Mouse (Mus musculus): ENCODE measurements around the gene Mapk10.

GRCm38 (mm10) chr5:103020127-103020526 is 191.0 kb downstream of the Mapk10 start:
- TF ChIP-seq CTCF (conservative IDR thresholded peaks at IDR 0.05; ENCODE audit: low read length) (no peak), POU5F1 (IDR thresholded peaks at IDR 0.05; ENCODE audit: borderline replicate concordance, low read length) (no peak), NANOG (IDR thresholded peaks at IDR 0.05; ENCODE audit: borderline replicate concordance, low read length) (no peak)
